Mouse (Mus musculus): ENCODE results near the gene Stk32c.

GRCm38 (mm10) chr7:139200108-139200507 lies 13.0 kb downstream of the Stk32c start:
- TF ChIP-seq POLR2A (IDR thresholded peaks at IDR 0.05; ENCODE audit: borderline replicate concordance, insufficient read depth, low read length) = no peak
- TF ChIP-seq CTCF (IDR thresholded peaks at IDR 0.05; ENCODE audit: borderline replicate concordance, insufficient read depth, low read depth, low read length) = peak; percentile 95
